Mouse (Mus musculus): ENCODE results near the gene Ankrd36. TPM values are rescaled to one million over a fixed set of nuclear protein-coding genes. Genes with fewer than 3 reads are reported as not detected.

Gene Ankrd36
- not detected in 2 replicates for polyA plus RNA-seq (2015; fragmentation: Nextera tagmentation; extraction: Ambion mirVana)

GRCm38 (mm10) chr11:5569474-5569873 is at the start of gene Ankrd36:
TSS of gene Ankrd36 (plus strand) at chr11:5569684.
- 82% methylated on average over 12 of the region's 12 CpGs for WGBS
- H3K4me3 ChIP-seq = no peak within 1 kb of the TSS
- H3K27ac ChIP-seq = no peak within 1 kb of the TSS
- H3K9ac ChIP-seq = no peak within 1 kb of the TSS
- ATAC-seq (replicated peaks; ENCODE audit: insufficient number of reproducible peaks, insufficient read depth, low FRiP score, low read depth) = no peak
- H3K4me2 ChIP-seq = no peak within 1 kb of the TSS
- H3K4me1 ChIP-seq (replicated peaks) = no peaks in the 10 kb centered on the region
- H3K27me3 ChIP-seq = no peaks in the 10 kb centered on the region
- H3K36me3 ChIP-seq = no peaks in the 10 kb centered on the region
- no peaks in the 10 kb centered on the region for H3K9me3 ChIP-seq (replicated peaks)

DNA sequence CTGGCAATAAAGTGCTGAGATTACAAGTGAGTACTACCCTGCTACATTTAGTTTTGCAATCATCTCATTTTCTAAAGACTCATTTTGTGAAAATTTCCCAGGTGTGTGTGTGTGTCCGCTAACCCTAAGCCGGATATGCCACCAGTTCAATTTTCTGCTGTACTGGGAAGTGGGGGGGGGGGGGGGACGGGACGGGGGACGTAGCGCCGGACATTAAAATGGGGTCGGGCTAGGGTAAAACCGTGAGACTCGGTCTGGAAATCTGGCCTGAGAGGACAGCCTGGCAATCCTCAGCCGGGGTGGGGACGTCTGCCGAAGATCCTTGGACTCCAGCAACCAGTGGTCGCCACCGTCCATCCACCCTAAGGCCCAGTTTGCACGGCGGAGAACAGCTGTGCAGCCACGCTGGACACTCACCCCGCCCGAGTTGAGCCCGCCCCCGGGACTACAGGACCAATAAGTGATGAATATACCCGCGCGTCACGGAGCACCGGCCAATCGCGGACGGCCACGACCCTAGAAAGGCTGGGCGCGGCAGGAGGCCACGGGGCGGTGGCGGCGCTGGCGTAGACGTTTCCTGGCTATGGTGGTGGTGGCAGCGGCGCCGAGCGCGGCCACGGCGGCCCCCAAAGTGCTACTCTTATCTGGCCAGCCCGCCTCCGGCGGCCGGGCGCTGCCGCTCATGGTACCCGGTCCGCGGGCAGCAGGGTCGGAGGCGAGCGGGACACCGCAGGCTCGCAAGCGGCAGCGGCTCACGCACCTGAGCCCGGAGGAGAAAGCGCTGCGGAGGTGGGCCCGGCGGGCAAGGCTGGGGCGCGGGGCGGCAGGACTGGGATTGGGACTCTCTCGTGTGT is 48.8 kb upstream of the Ankrd36 start, which contains the start of gene Xbp1:
Gene Xbp1, plus strand, starts transcription at position 248 of the 854 bp plus-strand sequence.
- Histone ChIP-seq H3K9ac (peak within 1 kb of the TSS; percentile 100), H3K27ac (peak within 1 kb of the TSS; percentile 96), H3K4me1 (replicated peaks) (peaks cover 31% of the 10 kb centered on the region), H3K4me3 (peak within 1 kb of the TSS; percentile 97), H3K9me3 (replicated peaks) (no peaks in the 10 kb centered on the region), H3K36me3 (peaks cover 33% of the 10 kb centered on the region), H3K27me3 (no peaks in the 10 kb centered on the region), H3K4me2 (peak within 1 kb of the TSS; percentile 64)
- ATAC-seq (replicated peaks; ENCODE audit: insufficient number of reproducible peaks, insufficient read depth, low FRiP score, low read depth) = peak; percentile 98
- WGBS = under 1% methylated on average over 66 of the region's 72 CpGs

GRCm38 (mm10) chr11:5521266-5521515 is 48.3 kb upstream of the Ankrd36 start:
- Histone ChIP-seq H3K4me2 (peak overlapping the region; percentile 64), H3K36me3 (peaks cover 39% of the 10 kb centered on the region), H3K4me3 (peak overlapping the region; percentile 97), H3K4me1 (replicated peaks) (peaks cover 31% of the 10 kb centered on the region), H3K9me3 (replicated peaks) (no peaks in the 10 kb centered on the region), H3K27me3 (no peaks in the 10 kb centered on the region), H3K9ac (peak overlapping the region; percentile 100), H3K27ac (peak overlapping the region; percentile 96)
- WGBS = under 1% methylated on average over 13 of the region's 13 CpGs
- ATAC-seq (replicated peaks; ENCODE audit: insufficient number of reproducible peaks, insufficient read depth, low FRiP score, low read depth) = 0 out of 2 replicates have a peak, but pooled peaks have one; percentile 14

DNA sequence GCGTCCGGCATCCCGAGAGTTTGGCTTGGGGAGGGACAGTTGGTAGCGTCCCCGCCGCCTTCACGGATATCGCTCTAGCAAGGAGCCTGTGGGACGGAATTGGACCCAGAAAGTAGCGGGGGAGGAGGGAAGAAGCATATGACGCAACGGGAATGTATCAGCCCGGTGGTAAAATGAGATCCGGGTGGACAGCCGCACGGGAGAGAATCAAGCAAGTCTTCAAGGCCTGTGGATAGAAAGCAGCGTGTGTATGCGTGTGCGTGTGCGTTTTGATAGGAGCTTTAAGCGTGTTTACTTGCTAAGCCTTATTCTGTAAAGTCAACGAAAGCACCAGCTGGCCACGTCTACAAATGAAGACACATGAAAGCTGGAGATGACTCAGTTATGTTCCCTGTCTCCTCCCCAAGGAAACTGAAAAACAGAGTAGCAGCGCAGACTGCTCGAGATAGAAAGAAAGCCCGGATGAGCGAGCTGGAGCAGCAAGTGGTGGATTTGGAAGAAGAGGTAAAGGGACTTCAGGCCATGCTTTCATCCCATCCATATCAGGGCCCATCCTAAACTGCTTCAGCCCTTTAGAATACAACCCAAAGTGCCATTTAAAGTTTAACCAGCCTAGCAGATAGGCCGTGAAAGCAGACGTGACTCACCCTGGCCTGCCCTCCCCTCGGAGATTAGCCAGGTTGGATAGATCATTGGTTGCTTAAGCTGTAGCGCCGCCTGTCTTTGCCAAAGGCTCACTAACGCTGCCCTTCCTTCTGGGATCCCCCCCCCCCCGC is 47.8 kb upstream of the Ankrd36 start:
- Histone ChIP-seq H3K9me3 (replicated peaks) (no peaks in the 10 kb centered on the region), H3K27ac (peak overlapping the region; percentile 96), H3K4me3 (peak overlapping the region; percentile 97), H3K4me1 (replicated peaks) (peaks cover 31% of the 10 kb centered on the region), H3K9ac (peak overlapping the region; percentile 100), H3K27me3 (no peaks in the 10 kb centered on the region), H3K4me2 (peak overlapping the region; percentile 64), H3K36me3 (peaks cover 44% of the 10 kb centered on the region)
- under 1% methylated on average over 34 of the region's 34 CpGs for WGBS
- peak; percentile 40; the same call in 1 of the 2 replicates for ATAC-seq (replicated peaks; ENCODE audit: insufficient number of reproducible peaks, insufficient read depth, low FRiP score, low read depth)

DNA sequence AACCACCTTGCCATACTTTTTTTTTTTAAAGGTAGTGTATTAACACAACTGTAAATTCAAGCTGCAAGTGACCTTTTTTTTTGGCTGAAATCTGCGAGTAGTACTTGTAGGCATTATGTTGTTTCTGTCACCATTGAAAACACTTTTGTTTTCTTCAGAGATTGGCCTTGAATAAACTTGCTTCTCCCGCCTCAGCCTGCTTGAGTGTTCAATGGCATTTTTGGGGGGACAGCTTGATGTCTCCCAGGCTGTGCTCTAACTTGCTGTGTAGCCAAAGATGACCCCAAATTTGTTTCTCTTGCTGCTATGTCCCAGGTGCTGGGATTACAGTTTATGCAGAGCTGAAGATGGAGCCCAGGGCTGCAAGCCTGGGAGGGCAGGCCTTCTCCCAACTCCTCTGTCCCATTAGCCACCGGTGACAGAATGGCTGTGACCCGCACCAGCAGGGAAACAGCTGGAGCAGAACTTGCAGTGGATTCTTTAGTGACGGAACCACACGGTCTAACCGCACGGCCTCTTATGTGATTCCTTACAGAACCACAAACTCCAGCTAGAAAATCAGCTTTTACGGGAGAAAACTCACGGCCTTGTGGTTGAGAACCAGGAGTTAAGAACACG is 46.6 kb upstream of the Ankrd36 start:
- no peak overlapping the region for H3K27ac ChIP-seq
- peak overlapping the region; percentile 64 for H3K4me2 ChIP-seq
- H3K36me3 ChIP-seq = peaks cover 47% of the 10 kb centered on the region
- no peak for ATAC-seq (replicated peaks; ENCODE audit: insufficient number of reproducible peaks, insufficient read depth, low FRiP score, low read depth)
- peaks cover 31% of the 10 kb centered on the region for H3K4me1 ChIP-seq (replicated peaks)
- H3K27me3 ChIP-seq = no peaks in the 10 kb centered on the region
- no peaks in the 10 kb centered on the region for H3K9me3 ChIP-seq (replicated peaks)
- H3K9ac ChIP-seq = peak overlapping the region; percentile 100; the same call in 1 of the 2 replicates
- WGBS = 87% methylated on average over 11 of the region's 11 CpGs
- H3K4me3 ChIP-seq = peak overlapping the region; percentile 97

DNA sequence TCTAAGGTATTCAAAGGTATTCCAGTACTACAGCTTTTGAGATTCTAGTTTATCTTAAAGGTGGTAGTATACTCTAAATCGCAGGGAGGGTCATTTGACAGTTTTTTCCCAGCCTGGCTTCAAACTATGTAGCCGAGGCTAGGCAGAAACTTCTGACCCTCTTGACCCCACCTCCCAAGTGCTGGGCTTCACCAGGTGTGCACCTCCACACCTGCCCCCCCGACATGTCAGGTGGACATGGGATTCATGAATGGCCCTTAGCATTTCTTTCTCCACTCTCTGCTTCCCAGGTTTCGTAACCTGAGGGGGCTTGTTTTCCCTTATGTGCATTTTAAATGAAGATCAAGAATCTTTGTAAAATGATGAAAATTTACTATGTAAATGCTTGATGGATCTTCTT is 44.1 kb upstream of the Ankrd36 start:
- no peaks in the 10 kb centered on the region for H3K27me3 ChIP-seq
- no peak overlapping the region for H3K4me3 ChIP-seq
- peaks cover 24% of the 10 kb centered on the region for H3K4me1 ChIP-seq (replicated peaks)
- H3K27ac ChIP-seq = no peak overlapping the region
- no peak overlapping the region for H3K9ac ChIP-seq
- no peak overlapping the region for H3K4me2 ChIP-seq
- no peaks in the 10 kb centered on the region for H3K9me3 ChIP-seq (replicated peaks)
- WGBS = 84% methylated on average over 4 of the region's 4 CpGs
- no peak for ATAC-seq (replicated peaks; ENCODE audit: insufficient number of reproducible peaks, insufficient read depth, low FRiP score, low read depth)
- peaks cover 66% of the 10 kb centered on the region for H3K36me3 ChIP-seq

- Histone ChIP-seq H3K4me2 (no peak overlapping the region), H3K9ac (no peak overlapping the region), H3K36me3 (peaks cover 80% of the 10 kb centered on the region), H3K4me3 (no peak overlapping the region), H3K4me1 (replicated peaks) (peaks cover 24% of the 10 kb centered on the region), H3K27me3 (no peaks in the 10 kb centered on the region), H3K9me3 (replicated peaks) (no peaks in the 10 kb centered on the region), H3K27ac (no peak overlapping the region)
- no peak for ATAC-seq (replicated peaks; ENCODE audit: insufficient number of reproducible peaks, insufficient read depth, low FRiP score, low read depth)
- WGBS = 75% methylated on average over 7 of the region's 7 CpGs
These were observed 42.7 kb upstream of the Ankrd36 start for GRCm38 (mm10) chr11:5526573-5527439.

- Histone ChIP-seq H3K9ac (no peak overlapping the region), H3K27ac (no peak overlapping the region), H3K4me3 (no peak overlapping the region), H3K27me3 (no peaks in the 10 kb centered on the region), H3K4me2 (no peak overlapping the region), H3K36me3 (peaks cover 85% of the 10 kb centered on the region), H3K9me3 (replicated peaks) (no peaks in the 10 kb centered on the region), H3K4me1 (replicated peaks) (peaks cover 13% of the 10 kb centered on the region)
- WGBS = 81% methylated on average over 5 of the region's 5 CpGs
- ATAC-seq (replicated peaks; ENCODE audit: insufficient number of reproducible peaks, insufficient read depth, low FRiP score, low read depth) = no peak
These were observed 41.5 kb upstream of the Ankrd36 start for GRCm38 (mm10) chr11:5527865-5528523.

- H3K27ac ChIP-seq = no peak overlapping the region
- H3K4me1 ChIP-seq (replicated peaks) = peaks cover 7% of the 10 kb centered on the region
- 45% methylated on average over 5 of the region's 5 CpGs for WGBS
- H3K4me2 ChIP-seq = no peak overlapping the region
- peaks cover 85% of the 10 kb centered on the region for H3K36me3 ChIP-seq
- no peak overlapping the region for H3K4me3 ChIP-seq
- no peaks in the 10 kb centered on the region for H3K9me3 ChIP-seq (replicated peaks)
- H3K27me3 ChIP-seq = no peaks in the 10 kb centered on the region
- no peak overlapping the region for H3K9ac ChIP-seq
- ATAC-seq (replicated peaks; ENCODE audit: insufficient number of reproducible peaks, insufficient read depth, low FRiP score, low read depth) = no peak
These were observed 40.6 kb upstream of the Ankrd36 start for GRCm38 (mm10) chr11:5528841-5529240.

DNA sequence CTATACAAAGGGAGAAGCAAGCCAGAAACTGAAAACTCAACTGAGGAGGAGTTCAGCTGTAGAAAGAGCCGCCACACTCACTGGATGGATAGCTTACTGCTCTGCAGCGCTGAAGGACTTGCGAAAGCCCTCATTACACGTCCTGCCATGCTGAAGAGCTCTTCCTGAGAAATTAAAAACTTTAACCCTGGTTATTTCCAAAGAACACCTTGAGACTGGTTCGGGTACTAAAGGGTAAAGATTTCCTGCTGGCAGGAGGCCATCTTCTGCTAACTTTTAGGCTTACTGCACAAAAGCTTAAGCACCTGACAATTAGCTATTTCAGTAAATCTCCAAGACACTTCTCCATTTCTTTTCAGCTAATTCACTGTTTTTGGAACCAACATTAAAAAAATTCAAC is 39.3 kb upstream of the Ankrd36 start:
- no peaks in the 10 kb centered on the region for H3K9me3 ChIP-seq (replicated peaks)
- H3K36me3 ChIP-seq = peaks cover 85% of the 10 kb centered on the region
- ATAC-seq (replicated peaks; ENCODE audit: insufficient number of reproducible peaks, insufficient read depth, low FRiP score, low read depth) = no peak
- H3K27ac ChIP-seq = no peak overlapping the region
- no peak overlapping the region for H3K4me3 ChIP-seq
- no peak overlapping the region for H3K4me2 ChIP-seq
- H3K27me3 ChIP-seq = no peaks in the 10 kb centered on the region
- H3K4me1 ChIP-seq (replicated peaks) = peaks cover 3% of the 10 kb centered on the region; the same call in 1 of the 2 replicates
- no peak overlapping the region for H3K9ac ChIP-seq
- 80% methylated on average over 5 of the region's 5 CpGs for WGBS

All from heart, embryonic 15.5 days (tissue).